In genomic region chr2:45256373-45256772, GRCm38 (mm10) we compare ENCODE assay signal across 19 mouse cellular contexts.
DNase-seq lines count a peak whose midpoint lies in the region; ATAC-seq and TF ChIP-seq lines count a peak whose summit lies in the region.
"Had no signal": no experiment of that assay in that cellular context is flagged by ENCODE, and none has a peak within 500 bp of the region (broad histone marks: within the 10 kb centered on the region; RNA-seq: fewer than 3 reads in every experiment).

No protein-coding gene starts in this region.

- no peak for TF ChIP-seq POLR2A in brain, embryonic 14.5 days (IDR thresholded peaks at IDR 0.05; ENCODE audit: borderline replicate concordance, extremely low read depth, insufficient read depth, insufficient read length, poor library complexity, severe bottlenecking)

- H3K9me3 ChIP-seq in midbrain, embryonic 12.5 days: no peaks in the 10 kb centered on the region
- no peaks in the 10 kb centered on the region for H3K9me3 ChIP-seq in midbrain, embryonic 16.5 days (replicated peaks; ENCODE audit: control insufficient read depth, low read length, poor library complexity, severe bottlenecking)
- H3K9me3 ChIP-seq: embryonic facial prominence, embryonic 13.5 days; forebrain, embryonic 15.5 days; heart, embryonic 12.5 days; hindbrain, embryonic 12.5 days had no signal

- H3K27ac ChIP-seq in midbrain, embryonic 12.5 days (replicated peaks): no peak overlapping the region
- H3K27ac ChIP-seq in midbrain, embryonic 16.5 days (ENCODE audit: low read length): no peak overlapping the region
- H3K27ac ChIP-seq: embryonic facial prominence, embryonic 13.5 days; forebrain, embryonic 15.5 days; gastrocnemius, adult 2 months; hindbrain, embryonic 12.5 days had no signal

- 56% methylated on average over 5 of the region's 5 CpGs for WGBS in midbrain, embryonic 12.5 days
- 53% methylated on average over 5 of the region's 5 CpGs for WGBS in midbrain, embryonic 16.5 days

- no peaks in the 10 kb centered on the region for H3K36me3 ChIP-seq in midbrain, embryonic 12.5 days
- no peaks in the 10 kb centered on the region for H3K36me3 ChIP-seq in midbrain, embryonic 16.5 days (ENCODE audit: control insufficient read depth, insufficient read depth, low read length)
- H3K36me3 ChIP-seq: embryonic facial prominence, embryonic 13.5 days; forebrain, embryonic 15.5 days; heart, embryonic 12.5 days; hindbrain, embryonic 12.5 days had no signal

- H3K27me3 ChIP-seq in midbrain, embryonic 12.5 days: no peaks in the 10 kb centered on the region
- no peaks in the 10 kb centered on the region for H3K27me3 ChIP-seq in midbrain, embryonic 16.5 days (ENCODE audit: control insufficient read depth, insufficient read depth, low read depth, low read length)
- H3K27me3 ChIP-seq: embryonic facial prominence, embryonic 13.5 days; forebrain, embryonic 15.5 days; heart, embryonic 12.5 days; hindbrain, embryonic 12.5 days had no signal

- no peak overlapping the region for H3K4me2 ChIP-seq in midbrain, embryonic 12.5 days (replicated peaks)
- H3K4me2 ChIP-seq in midbrain, embryonic 16.5 days (ENCODE audit: low read length): no peak overlapping the region
- H3K4me2 ChIP-seq: embryonic facial prominence, embryonic 13.5 days; forebrain, embryonic 15.5 days; heart, embryonic 12.5 days; hindbrain, embryonic 12.5 days had no signal

- H3K9ac ChIP-seq in midbrain, embryonic 12.5 days (replicated peaks): no peak overlapping the region
- no peak overlapping the region for H3K9ac ChIP-seq in midbrain, embryonic 16.5 days (ENCODE audit: low read depth, low read length)
- H3K9ac ChIP-seq: embryonic facial prominence, embryonic 13.5 days; forebrain, embryonic 15.5 days; heart, embryonic 12.5 days; hindbrain, embryonic 12.5 days had no signal

- 0 out of 2 replicates have a peak, but pooled peaks have one; percentile 48 for ATAC-seq in frontal cortex, adult (ENCODE audit: low TSS enrichment)
- ATAC-seq in midbrain, embryonic 12.5 days (ENCODE audit: low FRiP score, low read depth): peak; percentile 66; the same call in 1 of the 2 replicates
- no peak for ATAC-seq in midbrain, embryonic 16.5 days
- ATAC-seq: forebrain, embryonic 15.5 days; hindbrain, embryonic 16.5 days; inflammation-experienced regulatory T-cells, adult 6 months had no signal

- no peak for TF ChIP-seq CTCF in brain, embryonic 14.5 days (IDR thresholded peaks at IDR 0.05; ENCODE audit: borderline replicate concordance, extremely low read depth, insufficient read depth, insufficient read length)

- H3K4me1 ChIP-seq in midbrain, embryonic 12.5 days: no peaks in the 10 kb centered on the region
- no peaks in the 10 kb centered on the region for H3K4me1 ChIP-seq in midbrain, embryonic 16.5 days (ENCODE audit: control insufficient read depth, insufficient read depth, low read length)
- H3K4me1 ChIP-seq: forebrain, embryonic 15.5 days; heart, embryonic 12.5 days; hindbrain, embryonic 12.5 days had no signal

- H3K4me3 ChIP-seq in midbrain, embryonic 12.5 days: no peak overlapping the region
- H3K4me3 ChIP-seq in midbrain, embryonic 16.5 days (ENCODE audit: low read depth, low read length): no peak overlapping the region
- H3K4me3 ChIP-seq: embryonic facial prominence, embryonic 13.5 days; forebrain, embryonic 15.5 days; gastrocnemius, adult 2 months; heart, embryonic 12.5 days; hindbrain, embryonic 12.5 days had no signal

- DNase-seq in frontal cortex, postnatal 14 days (ENCODE audit: low spot score in 2 of 2): no peak
- DNase-seq in brain, embryonic 14.5 days (ENCODE audit: low read depth): peak; percentile 14
- DNase-seq in urinary bladder, postnatal 36 days (ENCODE audit: low spot score in 2 of 2): no peak
- DNase-seq: adrenal gland, adult 2 months; adrenal gland, postnatal 25 days; cerebellum, adult 11 months; cerebellum, adult 9-10 months; cerebellum, postnatal 36 days; gastrocnemius, adult 2 months; gastrocnemius, postnatal 25 days had no signal
